Mouse (Mus musculus) erythroblast, embryonic 14.5 days (primary cell): Measurements from ENCODE around the gene Ccdc62. TPM values are rescaled to one million over a fixed set of nuclear protein-coding genes. Genes with fewer than 3 reads are reported as not detected.

Source experiments
- H3K27me3 ChIP-seq: 2 replicates; pipeline ENCODE4 v1.6.1; 2012; ENCODE audit warnings: inconsistent platforms; ENCODE audit not compliant: control insufficient read depth
- H3K36me3 ChIP-seq: 2 replicates; pipeline ENCODE4 v1.6.1; 2012; ENCODE audit warnings: mild to moderate bottlenecking, inconsistent platforms; ENCODE audit not compliant: control insufficient read depth
- H3K4me1 ChIP-seq: 2 replicates; pipeline ENCODE4 v1.6.1; 2012; ENCODE audit warnings: inconsistent platforms; ENCODE audit not compliant: control insufficient read depth
- H3K4me3 ChIP-seq: replicated peaks from 2 replicates; pipeline ENCODE3; 2012; ENCODE audit warnings: moderate library complexity, mild to moderate bottlenecking, inconsistent platforms
- H3K9me3 ChIP-seq: 2 replicates; pipeline ENCODE4 v1.6.1; 2012; ENCODE audit warnings: low read length, inconsistent platforms, mixed read lengths; ENCODE audit not compliant: control insufficient read depth
- GATA1 ChIP-seq: IDR thresholded peaks from 2 replicates; pipeline ENCODE4 v1.6.1; 2012; ENCODE audit warnings: low read length, inconsistent platforms, mixed read lengths
- TAL1 ChIP-seq: IDR thresholded peaks from 3 replicates; pipeline ENCODE4 v1.6.1; 2012; ENCODE audit warnings: low read length, inconsistent platforms, mixed read lengths
- polyA plus RNA-seq: library from polyadenylated mRNA; stranded (reverse); fragments of >175 nt; gene quantifications from 2 replicates; pipeline ENCODE4 v1.2.3, GENCODE M21; 2012

The Ccdc62 gene
- polyA plus RNA-seq, 1 experiment: 0.65 TPM

DNA sequence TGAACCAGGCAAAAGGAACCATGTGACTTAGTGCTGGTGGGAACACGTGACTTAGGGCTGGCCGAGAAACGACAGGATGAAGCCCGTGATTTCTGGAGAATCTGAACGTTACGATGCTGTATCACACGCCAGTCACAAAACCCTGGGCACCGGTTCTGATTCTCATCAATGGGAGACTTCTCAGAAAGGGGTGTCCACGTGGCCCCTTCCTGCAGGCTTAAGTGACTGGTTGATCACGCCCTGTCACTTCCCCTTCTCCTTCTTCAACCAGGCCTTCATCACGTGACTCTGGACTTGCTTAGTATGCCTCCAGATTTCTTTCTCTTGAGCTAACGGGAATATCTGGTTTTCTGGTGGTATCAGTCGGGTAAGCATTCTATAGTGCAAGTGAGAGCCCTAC, 33.1 kb upstream of the Ccdc62 start:
- H3K27me3 ChIP-seq: no peaks in the 10 kb centered on the region
- no peak for TF ChIP-seq TAL1
- TF ChIP-seq GATA1: no peak
- no peaks in the 10 kb centered on the region for H3K9me3 ChIP-seq
- no peak overlapping the region for H3K4me3 ChIP-seq
- no peaks in the 10 kb centered on the region; the same call in none of the 2 replicates for H3K4me1 ChIP-seq
- H3K36me3 ChIP-seq: no peaks in the 10 kb centered on the region

- Histone ChIP-seq H3K36me3 (peaks cover 10% of the 10 kb centered on the region), H3K4me3 (no peak overlapping the region), H3K9me3 (no peaks in the 10 kb centered on the region), H3K4me1 (peaks cover 30% of the 10 kb centered on the region), H3K27me3 (no peaks in the 10 kb centered on the region)
- TF ChIP-seq GATA1: no peak
- TF ChIP-seq TAL1: no peak
Observed at GRCm38 (mm10) chr5:123904059-123904672, 26.3 kb upstream of the Ccdc62 start.

- Histone ChIP-seq H3K36me3 (peaks cover 30% of the 10 kb centered on the region), H3K4me3 (peak overlapping the region; percentile 73), H3K9me3 (no peaks in the 10 kb centered on the region), H3K27me3 (no peaks in the 10 kb centered on the region), H3K4me1 (peaks cover 30% of the 10 kb centered on the region)
- TF ChIP-seq GATA1: no peak
- no peak for TF ChIP-seq TAL1
Observed at GRCm38 (mm10) chr5:123906146-123906975, 24.1 kb upstream of the Ccdc62 start.

DNA sequence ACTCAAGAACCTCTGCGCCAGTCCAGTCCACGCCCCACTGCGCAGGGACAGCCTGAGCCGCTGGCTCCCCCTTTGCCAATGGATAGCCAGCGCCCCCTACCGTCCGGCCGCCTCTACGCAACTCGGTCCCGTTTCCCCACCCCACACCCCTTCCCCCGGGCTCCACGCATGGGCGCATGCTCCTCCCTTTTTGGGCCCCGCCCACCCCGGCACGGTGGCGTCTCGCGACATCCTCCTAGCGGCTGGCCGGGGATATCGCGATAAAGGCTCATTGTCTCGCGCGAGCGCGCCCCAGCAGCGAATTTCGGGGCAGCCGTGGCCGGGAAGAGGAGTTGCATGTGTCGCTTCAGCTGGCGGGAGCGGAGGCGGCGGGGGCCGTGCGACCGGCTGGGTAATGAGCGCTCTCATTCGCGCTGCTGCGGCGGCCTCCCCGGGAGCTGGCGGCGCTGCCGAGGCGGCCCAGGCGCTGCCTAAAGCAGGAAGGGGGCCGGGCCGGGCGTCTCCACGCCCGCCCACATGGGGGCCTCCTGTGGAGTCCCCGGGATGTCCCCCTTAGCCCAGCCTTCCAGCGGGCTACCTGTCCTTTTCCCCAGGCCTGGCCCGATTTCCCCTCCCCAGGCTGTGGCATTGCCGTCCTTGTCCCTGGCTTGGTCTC, 23.4 kb upstream of the Ccdc62 start, which contains the start of gene Denr:
Gene Denr (plus strand): TSS at position 200 of the 655 bp plus-strand sequence.
- peaks cover 30% of the 10 kb centered on the region for H3K4me1 ChIP-seq
- no peaks in the 10 kb centered on the region for H3K9me3 ChIP-seq
- TF ChIP-seq GATA1: no peak
- TF ChIP-seq TAL1: no peak
- peak within 1 kb of the TSS; percentile 73 for H3K4me3 ChIP-seq
- no peaks in the 10 kb centered on the region for H3K27me3 ChIP-seq
- peaks cover 34% of the 10 kb centered on the region for H3K36me3 ChIP-seq

DNA sequence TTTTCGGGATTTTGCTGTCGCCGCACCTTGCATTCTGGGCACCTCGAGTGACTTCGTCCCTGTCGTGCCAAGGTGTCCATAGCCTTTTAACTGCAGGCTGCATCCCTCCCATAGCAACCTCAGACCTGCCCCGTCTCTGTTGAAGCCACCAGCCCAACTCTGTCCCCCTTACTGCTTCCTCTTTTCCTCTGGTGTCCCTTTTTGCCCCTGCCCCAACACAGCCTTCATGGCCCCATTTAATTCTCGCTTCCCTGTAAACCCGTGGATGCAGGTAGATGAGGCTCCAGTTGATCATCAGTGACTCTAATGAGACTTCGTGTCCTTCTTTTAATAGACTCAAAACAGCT, 22.9 kb upstream of the Ccdc62 start:
- H3K36me3 ChIP-seq: peaks cover 39% of the 10 kb centered on the region
- H3K9me3 ChIP-seq: no peaks in the 10 kb centered on the region
- H3K27me3 ChIP-seq: no peaks in the 10 kb centered on the region
- peak overlapping the region; percentile 73 for H3K4me3 ChIP-seq
- TF ChIP-seq GATA1 (no peak), TAL1 (no peak)
- H3K4me1 ChIP-seq: peaks cover 30% of the 10 kb centered on the region

- TF ChIP-seq GATA1 (no peak), TAL1 (no peak)
- Histone ChIP-seq H3K36me3 (peaks cover 83% of the 10 kb centered on the region), H3K4me3 (no peak overlapping the region), H3K27me3 (no peaks in the 10 kb centered on the region), H3K4me1 (peaks cover 3% of the 10 kb centered on the region; the same call in 1 of the 2 replicates), H3K9me3 (no peaks in the 10 kb centered on the region)
Observed at GRCm38 (mm10) chr5:123914852-123915251, 15.6 kb upstream of the Ccdc62 start.

GRCm38 (mm10) chr5:123922112-123922511, 8.4 kb upstream of the Ccdc62 start:
- TF ChIP-seq TAL1: no peak
- TF ChIP-seq GATA1: no peak
- Histone ChIP-seq H3K36me3 (peaks cover 81% of the 10 kb centered on the region), H3K9me3 (no peaks in the 10 kb centered on the region), H3K27me3 (no peaks in the 10 kb centered on the region), H3K4me3 (no peak overlapping the region), H3K4me1 (no peaks in the 10 kb centered on the region)

DNA sequence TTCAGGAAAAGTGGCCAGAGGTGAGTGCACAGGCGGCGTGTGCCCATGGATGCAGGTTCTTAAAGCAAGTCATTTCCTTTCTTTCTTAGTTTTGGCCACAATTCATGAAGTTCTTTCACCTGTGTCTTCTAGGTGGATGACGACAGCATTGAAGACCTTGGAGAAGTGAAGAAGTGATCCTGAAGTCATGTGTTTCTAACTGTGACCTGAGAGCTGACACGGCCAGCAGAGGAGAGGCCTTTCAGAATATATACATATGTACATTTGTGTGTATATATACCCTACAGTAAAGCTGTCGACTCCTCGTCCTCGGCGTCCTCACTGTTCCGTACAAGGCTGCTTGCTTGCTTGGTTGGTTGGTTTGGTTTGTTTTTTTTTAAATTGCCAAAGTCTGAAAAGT, 3.4 kb upstream of the Ccdc62 start, which contains the start of gene Gm43518:
Gene Gm43518 (plus strand): TSS at position 301 of the 400 bp plus-strand sequence.
- H3K36me3 ChIP-seq: peaks cover 64% of the 10 kb centered on the region
- no peaks in the 10 kb centered on the region for H3K27me3 ChIP-seq
- no peaks in the 10 kb centered on the region for H3K9me3 ChIP-seq
- no peak for TF ChIP-seq TAL1
- no peak for TF ChIP-seq GATA1
- peaks cover 20% of the 10 kb centered on the region for H3K4me1 ChIP-seq
- H3K4me3 ChIP-seq: no peak within 1 kb of the TSS

DNA sequence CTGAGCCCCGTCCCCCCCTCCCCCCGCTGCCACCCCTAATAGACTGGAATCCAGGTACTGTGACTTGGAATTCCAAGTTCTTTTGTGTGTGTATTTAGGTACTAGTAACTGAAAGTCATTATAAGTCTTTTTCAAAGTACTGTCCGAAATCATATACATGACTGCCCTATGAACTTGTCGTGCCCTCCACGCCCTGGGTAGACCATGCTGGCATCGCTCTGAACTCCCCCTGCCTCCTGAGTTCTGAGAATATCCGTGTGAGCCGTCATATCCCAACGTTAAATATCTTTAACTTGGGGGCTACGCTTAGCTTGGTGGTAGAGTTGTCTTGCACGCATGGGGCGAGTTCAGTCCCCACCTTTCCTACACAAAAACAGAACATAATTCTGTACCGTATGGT, 652 bp downstream of the Ccdc62 start:
- peaks cover 26% of the 10 kb centered on the region for H3K36me3 ChIP-seq
- TF ChIP-seq GATA1 (no peak), TAL1 (no peak)
- no peaks in the 10 kb centered on the region for H3K27me3 ChIP-seq

More for the DNA sequence above, 652 bp downstream of the Ccdc62 start:
- Histone ChIP-seq H3K9me3 (no peaks in the 10 kb centered on the region), H3K4me1 (peaks cover 38% of the 10 kb centered on the region), H3K4me3 (peak overlapping the region; percentile 77)
